Mouse (Mus musculus) frontal cortex, postnatal 10 days (tissue): ENCODE results near the gene Gk.
A peak's percentile ranks its signal among the peaks of the same experiment; 100 is the strongest.

Experiments used
- DNase-seq, 2 experiments: peaks; one replicate each; pipeline ENCODE4 v3.0.0; 2022; ENCODE audit warnings: low spot score in 2 of 2, mixed read lengths in 1 of 2

Gene Gk

GRCm38 (mm10) chrX:85776544-85777087 lies at the start of gene Gk:
Gene Gk (minus strand): TSS chrX:85776819.
- peak; percentile 96 to 97 for DNase-seq

GRCm38 (mm10) chrX:85804706-85805376 lies 28.2 kb upstream of the Gk start:
- no peak for DNase-seq

- DNase-seq, result no peak
Observed at GRCm38 (mm10) chrX:85803006-85803405, 26.4 kb upstream of the Gk start.

GRCm38 (mm10) chrX:85797449-85797848 lies 20.8 kb upstream of the Gk start:
- no peak for DNase-seq

GRCm38 (mm10) chrX:85778346-85778745 lies 1.7 kb upstream of the Gk start:
- no peak for DNase-seq

GRCm38 (mm10) chrX:85777141-85777540 lies 522 bp upstream of the Gk start:
- no peak for DNase-seq

- no peak for DNase-seq
Observed at GRCm38 (mm10) chrX:85775879-85776543, 608 bp downstream of the Gk start.

GRCm38 (mm10) chrX:85771303-85771702 lies 5.3 kb downstream of the Gk start:
- no peak for DNase-seq

- DNase-seq, result no peak
Observed at GRCm38 (mm10) chrX:85770747-85771146, 5.9 kb downstream of the Gk start.

- DNase-seq, result no peak
Observed at GRCm38 (mm10) chrX:85768578-85768977, 8.0 kb downstream of the Gk start.

- no peak for DNase-seq
Observed at GRCm38 (mm10) chrX:85756005-85756404, 20.6 kb downstream of the Gk start.

GRCm38 (mm10) chrX:85743837-85744236 lies 32.8 kb downstream of the Gk start:
- DNase-seq, result no peak

GRCm38 (mm10) chrX:85733228-85733627 lies 43.4 kb downstream of the Gk start:
- no peak for DNase-seq

GRCm38 (mm10) chrX:85731133-85731938 lies 45.3 kb downstream of the Gk start:
- no peak for DNase-seq

- no peak for DNase-seq
Observed at GRCm38 (mm10) chrX:85721226-85721625, 55.4 kb downstream of the Gk start.

GRCm38 (mm10) chrX:85710399-85710798 lies 66.2 kb downstream of the Gk start:
- no peak for DNase-seq

- DNase-seq, result no peak
Observed at GRCm38 (mm10) chrX:85705715-85706114, 70.9 kb downstream of the Gk start.

- no peak for DNase-seq
Observed at GRCm38 (mm10) chrX:85683723-85684122, 92.9 kb downstream of the Gk start.

- DNase-seq, result no peak
Observed at GRCm38 (mm10) chrX:85682125-85682524, 94.5 kb downstream of the Gk start.

- DNase-seq, result peak in 1 of 2 experiments; percentile 32
Observed at GRCm38 (mm10) chrX:85676808-85677207, 99.8 kb downstream of the Gk start.
